ENCODE assay signal across 10 mouse cellular contexts in genomic region chr7:6240841-6241425, GRCm38 (mm10). TPM values are rescaled to one million over a fixed set of nuclear protein-coding genes. Genes with fewer than 3 reads are reported as not detected.
DNase-seq lines count a peak whose midpoint lies in the region; ATAC-seq and TF ChIP-seq lines count a peak whose summit lies in the region.
"Not testable (repeated sequence)": the region's sequence is repeated elsewhere in the genome, so short reads cannot be mapped to it uniquely, and the experiment has no call there.
"Had no signal": no experiment of that assay in that cellular context is flagged by ENCODE, and none has a peak within 500 bp of the region (broad histone marks: within the 10 kb centered on the region; RNA-seq: fewer than 3 reads in every experiment).

No protein-coding gene starts in this region.

- peak; percentile 18 for TF ChIP-seq CTCF in C2C12 (IDR thresholded peaks at IDR 0.05; ENCODE audit: control insufficient read depth, insufficient read depth, insufficient read length)
- peak; percentile 59 for TF ChIP-seq CTCF in midbrain, postnatal 0 days (IDR thresholded peaks at IDR 0.05)

- H3K4me3 ChIP-seq in C2C12 (ENCODE audit: insufficient read depth, poor library complexity, severe bottlenecking); limb, embryonic 10.5 days; midbrain, postnatal 0 days (ENCODE audit: low read depth, low read length): not testable (repeated sequence)

- H3K27ac ChIP-seq in limb, embryonic 10.5 days; midbrain, postnatal 0 days (ENCODE audit: low read depth, low read length): not testable (repeated sequence)

- H3K27me3 ChIP-seq in C2C12 (ENCODE audit: control insufficient read depth, insufficient read depth, insufficient read length) = peaks cover 17% of the 10 kb centered on the region
- not testable (repeated sequence) for H3K27me3 ChIP-seq in limb, embryonic 10.5 days (ENCODE audit: low read depth, poor library complexity, severe bottlenecking); midbrain, postnatal 0 days (ENCODE audit: insufficient read depth, low read length); splenic B cell, adult 2 months (ENCODE audit: control insufficient read depth, insufficient read depth, low read length, poor library complexity, severe bottlenecking)

- H3K4me1 ChIP-seq in limb, embryonic 10.5 days = peaks cover 15% of the 10 kb centered on the region
- H3K4me1 ChIP-seq in midbrain, postnatal 0 days (ENCODE audit: insufficient read depth, low read length) = not testable (repeated sequence)

- not testable (repeated sequence) for H3K9ac ChIP-seq in midbrain, postnatal 0 days (replicated peaks; ENCODE audit: low read length, poor library complexity, severe bottlenecking)

- peak; percentile 67 for ATAC-seq in granulocyte monocyte progenitor cell, adult 5-6 weeks (replicated peaks; ENCODE audit: poor library complexity, severe bottlenecking)
- not testable (repeated sequence) for ATAC-seq in midbrain, postnatal 0 days (ENCODE audit: low FRiP score)

- H3K79me3 ChIP-seq in C2C12 (ENCODE audit: low read depth) = not testable (repeated sequence)

- not testable (repeated sequence) for H3K9me3 ChIP-seq in limb, embryonic 10.5 days (replicated peaks); midbrain, postnatal 0 days (ENCODE audit: low read length)

- not testable (repeated sequence) for H3K79me2 ChIP-seq in C2C12 (ENCODE audit: control insufficient read depth, insufficient read depth)

- H3K36me3 ChIP-seq in C2C12 (ENCODE audit: control insufficient read depth, insufficient read depth); limb, embryonic 10.5 days; midbrain, postnatal 0 days (ENCODE audit: insufficient read depth, low read length); splenic B cell, adult 2 months (ENCODE audit: control insufficient read depth, insufficient read depth, low read length, poor library complexity, severe bottlenecking): not testable (repeated sequence)

- WGBS in limb, embryonic 10.5 days = 15% methylated on average over 1 of the region's 1 CpGs
- 32% methylated on average over 1 of the region's 1 CpGs for WGBS in midbrain, postnatal 0 days

- not testable (repeated sequence) for H3ac ChIP-seq in C2C12 (ENCODE audit: control insufficient read depth, insufficient read length, low read depth)

- H3K4me2 ChIP-seq in midbrain, postnatal 0 days (ENCODE audit: low read depth, low read length, poor library complexity, severe bottlenecking) = not testable (repeated sequence)

- peak; percentile 29 for DNase-seq in adrenal gland, adult 2 months
- peak; percentile 43 to 48 for DNase-seq in cerebellum, postnatal 36 days
- DNase-seq in kidney, adult 9 months = peak; percentile 74
- DNase-seq in limb, embryonic 10.5 days (ENCODE audit: low spot score) = peak; percentile 68
- DNase-seq in midbrain, postnatal 0 days (ENCODE audit: low spot score) = peak; percentile 23
- peak; percentile 76 for DNase-seq in splenic B cell, adult 2 months (ENCODE audit: low read depth, low spot score)

RNA-seq across cellular contexts. Expression of gene Epp13, which starts 11.6 kb away (rescaled TPM):
- polyA plus RNA-seq in C2C12 (2012; fragmentation: generic; extraction: Trizol) = not detected
- total RNA-seq in adrenal gland, adult 2 months (2021) = not detected
- polyA plus RNA-seq in adrenal gland, adult 2 months (2012; rRNA removed) = not detected in 2 replicates
- total RNA-seq in granulocyte monocyte progenitor cell, adult 5-6 weeks (2014; fragmentation: Nextera tagmentation) = not detected in 2 replicates
- not detected in 2 replicates for total RNA-seq in granulocyte monocyte progenitor cell, adult 5-6 weeks (2017)
- not detected in 2 replicates for polyA plus RNA-seq in limb, embryonic 10.5 days (2016; fragmentation: Nextera tagmentation; extraction: Ambion mirVana)
- total RNA-seq in midbrain, postnatal 0 days (2014; rRNA removed) = not detected in 2 replicates
- 0.39 TPM in 1 of 2 replicates, not detected in the other for polyA plus RNA-seq in midbrain, postnatal 0 days (2015; fragmentation: Nextera tagmentation; extraction: Ambion mirVana)
- polyA plus RNA-seq: midbrain, embryonic 12.5 days; stomach, embryonic 14.5 days had no signal

RNA-seq across cellular contexts. Expression of gene Zscan5b, which starts 18.9 kb away (rescaled TPM):
- not detected for polyA plus RNA-seq in C2C12 (2012; fragmentation: generic; extraction: Trizol)
- total RNA-seq in adrenal gland, adult 2 months (2021) = not detected
- polyA plus RNA-seq in adrenal gland, adult 2 months (2012; rRNA removed) = not detected in 2 replicates
- total RNA-seq in granulocyte monocyte progenitor cell, adult 5-6 weeks (2014; fragmentation: Nextera tagmentation) = not detected in 2 replicates
- not detected in 2 replicates for total RNA-seq in granulocyte monocyte progenitor cell, adult 5-6 weeks (2017)
- polyA plus RNA-seq in limb, embryonic 10.5 days (2016; fragmentation: Nextera tagmentation; extraction: Ambion mirVana) = not detected in 2 replicates
- total RNA-seq in midbrain, postnatal 0 days (2014; rRNA removed) = not detected in 2 replicates
- not detected in 2 replicates for polyA plus RNA-seq in midbrain, postnatal 0 days (2015; fragmentation: Nextera tagmentation; extraction: Ambion mirVana)
- polyA plus RNA-seq: midbrain, embryonic 12.5 days; stomach, embryonic 14.5 days had no signal

RNA-seq across cellular contexts. Expression of gene Galp, which starts 44.0 kb away (rescaled TPM):
- polyA plus RNA-seq in C2C12 (2012; fragmentation: generic; extraction: Trizol) = not detected
- not detected for total RNA-seq in adrenal gland, adult 2 months (2021)
- not detected in 2 replicates for polyA plus RNA-seq in adrenal gland, adult 2 months (2012; rRNA removed)
- total RNA-seq in granulocyte monocyte progenitor cell, adult 5-6 weeks (2014; fragmentation: Nextera tagmentation) = not detected in 2 replicates
- not detected in 2 replicates for total RNA-seq in granulocyte monocyte progenitor cell, adult 5-6 weeks (2017)
- polyA plus RNA-seq in limb, embryonic 10.5 days (2016; fragmentation: Nextera tagmentation; extraction: Ambion mirVana) = not detected in 2 replicates
- total RNA-seq in midbrain, postnatal 0 days (2014; rRNA removed) = not detected in 2 replicates
- not detected in 2 replicates for polyA plus RNA-seq in midbrain, postnatal 0 days (2015; fragmentation: Nextera tagmentation; extraction: Ambion mirVana)
- polyA plus RNA-seq: midbrain, embryonic 12.5 days; stomach, embryonic 14.5 days had no signal

RNA-seq across cellular contexts. Expression of gene Zfp667, which starts 45.4 kb away (rescaled TPM):
- 1.4 TPM for polyA plus RNA-seq in C2C12 (2012; fragmentation: generic; extraction: Trizol)
- 1 to 10 TPM; 6.5 to 6.6 TPM for total RNA-seq in adrenal gland, adult 2 months (2021)
- 0.37 and 0.45 TPM in 2 replicates for polyA plus RNA-seq in adrenal gland, adult 2 months (2012; rRNA removed)
- total RNA-seq in granulocyte monocyte progenitor cell, adult 5-6 weeks (2014; fragmentation: Nextera tagmentation) = 3.7 and 3.8 TPM in 2 replicates
- 1.4 and 2.8 TPM in 2 replicates for total RNA-seq in granulocyte monocyte progenitor cell, adult 5-6 weeks (2017)
- polyA plus RNA-seq in limb, embryonic 10.5 days (2016; fragmentation: Nextera tagmentation; extraction: Ambion mirVana) = 5.2 and 6.4 TPM in 2 replicates
- total RNA-seq in midbrain, postnatal 0 days (2014; rRNA removed) = 5.2 and 7.1 TPM in 2 replicates
- polyA plus RNA-seq in midbrain, postnatal 0 days (2015; fragmentation: Nextera tagmentation; extraction: Ambion mirVana) = 11.0 and 12.4 TPM in 2 replicates

Comparison
In these comparisons a context has a peak if more than half of its experiments do, and no peak if none do; other contexts are left out.
1. DNase-seq: peak in every context shown above with its lines; median percentile 76 in splenic B cell, adult 2 months; 74 in kidney, adult 9 months; 68 in limb, embryonic 10.5 days; 46 in cerebellum, postnatal 36 days; 29 in adrenal gland, adult 2 months; 23 in midbrain, postnatal 0 days.